Mouse (Mus musculus) embryonic facial prominence, embryonic 13.5 days (tissue): ENCODE results near the gene Ngf. TPM values are rescaled to one million over a fixed set of nuclear protein-coding genes. Genes with fewer than 3 reads are reported as not detected.

Experiments used
- ATAC-seq: fragments of 200-750 bp; cut with Nextera tagmentation; 2 replicates; pipeline ENCODE4 v1.8.0; 2017; ENCODE audit warnings: low read depth; ENCODE audit not compliant: insufficient number of reproducible peaks, insufficient read depth, low FRiP score, low TSS enrichment
- H3K27ac ChIP-seq: fragments of 300-500 bp; sonication (generic); 2 replicates; pipeline ENCODE4 v1.5.1; 2015; ENCODE audit warnings: moderate library complexity, mild to moderate bottlenecking, inconsistent platforms
- H3K27me3 ChIP-seq: fragments of 300-500 bp; sonication (generic); 2 replicates; pipeline ENCODE4 v1.6.1; 2015; ENCODE audit warnings: mild to moderate bottlenecking, inconsistent platforms
- H3K36me3 ChIP-seq: fragments of 300-500 bp; sonication (generic); 2 replicates; pipeline ENCODE4 v1.6.1; 2015; ENCODE audit warnings: mild to moderate bottlenecking, inconsistent platforms
- H3K4me1 ChIP-seq: fragments of 300-500 bp; sonication (generic); 2 replicates; pipeline ENCODE4 v1.6.1; 2015; ENCODE audit warnings: inconsistent platforms
- H3K4me2 ChIP-seq: fragments of 300-500 bp; sonication (generic); 2 replicates; pipeline ENCODE4 v1.6.1; 2015; ENCODE audit warnings: moderate library complexity, mild to moderate bottlenecking, inconsistent platforms
- H3K4me3 ChIP-seq: fragments of 300-500 bp; sonication (generic); 2 replicates; pipeline ENCODE4 v1.5.1; 2015; ENCODE audit warnings: mild to moderate bottlenecking, inconsistent platforms
- H3K9ac ChIP-seq: fragments of 300-500 bp; sonication (generic); 2 replicates; pipeline ENCODE4 v1.6.1; 2015; ENCODE audit warnings: mild to moderate bottlenecking, inconsistent platforms
- H3K9me3 ChIP-seq: fragments of 300-500 bp; sonication (generic); 2 replicates; pipeline ENCODE4 v1.6.1; 2016; ENCODE audit warnings: inconsistent platforms
- WGBS: fragments of 180-500 bp; shearing (Covaris S2); methylation state at CpG from one replicate; pipeline ENCODE4 v1.1.7; 2015; ENCODE audit warnings: mixed read lengths; 5-methylcytosine and 5-hydroxymethylcytosine counted together
- polyA plus RNA-seq: library from polyadenylated mRNA; unstranded; fragments of >200 nt; fragmentation: Nextera tagmentation; extraction: Ambion mirVana; gene quantifications from 2 replicates; pipeline ENCODE4 v1.2.1, GENCODE M21; 2015

The Ngf gene
- polyA plus RNA-seq = 10.9 and 12.4 TPM in 2 replicates

DNA sequence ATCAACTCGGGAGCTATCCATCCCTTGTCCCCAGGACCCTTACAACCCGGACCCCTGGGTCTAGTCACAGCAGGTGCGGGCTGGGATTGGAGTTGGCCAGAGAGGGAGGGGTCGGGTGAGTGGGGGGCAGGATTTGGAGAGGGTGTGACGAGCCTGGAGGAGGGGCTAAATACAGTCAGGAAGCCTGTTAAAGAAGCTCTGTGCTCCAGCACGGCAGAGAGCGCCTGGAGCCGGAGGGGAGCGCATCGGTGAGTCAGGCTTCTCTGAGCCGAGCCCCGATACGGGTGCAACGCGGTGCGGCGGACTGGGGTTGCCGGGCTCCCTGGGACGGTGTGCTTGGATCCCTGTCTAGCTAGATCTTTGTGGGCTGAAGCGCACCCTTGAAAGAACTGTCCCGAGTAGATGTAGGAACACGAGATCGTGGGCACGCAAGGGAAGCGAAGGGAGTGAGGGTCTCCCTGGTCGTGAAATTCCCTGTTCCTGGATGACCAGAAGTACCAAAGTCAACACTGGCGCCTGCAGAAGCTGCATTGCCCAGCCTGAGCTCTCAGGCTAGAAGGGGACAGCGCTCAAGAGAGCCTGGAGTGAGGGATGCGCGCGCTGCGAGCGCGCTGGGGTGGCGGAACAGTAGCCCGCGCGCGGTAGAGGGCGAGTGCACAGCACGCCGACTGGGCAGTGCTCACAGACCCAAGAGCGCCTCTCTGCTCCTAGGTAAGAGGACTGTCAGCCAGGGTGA is at the start of gene Ngf:
Ngf (plus strand) TSS at position 207 of the 736 bp plus-strand sequence.
- peak within 1 kb of the TSS; percentile 81 for H3K4me2 ChIP-seq
- peak within 1 kb of the TSS; percentile 60 for H3K4me3 ChIP-seq
- H3K27me3 ChIP-seq = peaks cover 43% of the 10 kb centered on the region
- ATAC-seq = peak; percentile 40; the same call in 1 of the 2 replicates
- no peaks in the 10 kb centered on the region for H3K9me3 ChIP-seq
- peak within 1 kb of the TSS; percentile 77 for H3K9ac ChIP-seq
- under 1% methylated on average over 43 of the region's 43 CpGs for WGBS
- peaks cover 43% of the 10 kb centered on the region for H3K4me1 ChIP-seq
- H3K27ac ChIP-seq = peak within 1 kb of the TSS; percentile 28; the same call in 1 of the 2 replicates
- no peaks in the 10 kb centered on the region for H3K36me3 ChIP-seq

DNA sequence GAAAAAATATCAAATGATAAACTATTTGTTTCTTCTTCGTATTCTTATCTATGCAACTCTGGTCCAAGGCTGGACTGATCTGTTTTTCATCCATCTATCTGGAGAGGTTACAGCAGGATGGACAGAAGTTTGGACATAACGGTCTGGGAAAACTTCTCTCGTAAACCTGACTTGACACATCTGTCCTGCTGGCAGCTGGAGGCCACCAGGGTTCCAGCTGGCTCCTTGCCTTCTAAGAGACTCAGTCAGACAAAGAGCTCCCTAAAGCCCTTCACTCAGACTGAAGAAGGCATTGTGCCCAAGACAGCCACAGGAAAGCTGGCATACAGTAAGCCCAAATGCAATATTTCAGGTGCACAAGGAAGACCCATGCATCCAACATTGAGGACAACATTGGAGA is 24.2 kb upstream of the Ngf start:
- Histone ChIP-seq H3K4me3 (no peak overlapping the region), H3K27ac (no peak overlapping the region), H3K36me3 (no peaks in the 10 kb centered on the region), H3K27me3 (no peaks in the 10 kb centered on the region), H3K4me1 (no peaks in the 10 kb centered on the region), H3K9me3 (no peaks in the 10 kb centered on the region), H3K4me2 (no peak overlapping the region), H3K9ac (no peak overlapping the region)
- ATAC-seq = no peak
- 88% methylated on average over 3 of the region's 3 CpGs for WGBS

DNA sequence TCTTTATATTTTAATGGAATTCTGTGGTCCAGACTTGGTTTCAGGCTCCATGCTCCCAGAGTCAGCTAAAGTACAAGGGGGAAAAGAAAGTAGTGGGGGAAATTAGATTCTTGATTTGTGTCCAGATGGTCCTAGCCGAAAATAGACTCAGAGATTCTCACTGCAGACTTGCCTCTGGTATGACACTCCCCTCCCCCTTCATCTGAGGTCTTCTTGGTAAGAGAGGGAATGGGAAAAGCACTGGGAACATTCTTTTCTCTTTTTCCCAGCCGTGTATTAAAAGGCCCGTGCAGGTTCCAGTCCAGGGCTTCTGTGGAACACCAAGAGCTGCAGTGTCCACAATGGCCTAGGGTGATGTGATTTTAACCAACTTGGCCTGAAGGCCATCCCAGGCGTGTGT is 23.0 kb upstream of the Ngf start:
- H3K27ac ChIP-seq = no peak overlapping the region
- WGBS = 67% methylated on average over 4 of the region's 4 CpGs

DNA sequence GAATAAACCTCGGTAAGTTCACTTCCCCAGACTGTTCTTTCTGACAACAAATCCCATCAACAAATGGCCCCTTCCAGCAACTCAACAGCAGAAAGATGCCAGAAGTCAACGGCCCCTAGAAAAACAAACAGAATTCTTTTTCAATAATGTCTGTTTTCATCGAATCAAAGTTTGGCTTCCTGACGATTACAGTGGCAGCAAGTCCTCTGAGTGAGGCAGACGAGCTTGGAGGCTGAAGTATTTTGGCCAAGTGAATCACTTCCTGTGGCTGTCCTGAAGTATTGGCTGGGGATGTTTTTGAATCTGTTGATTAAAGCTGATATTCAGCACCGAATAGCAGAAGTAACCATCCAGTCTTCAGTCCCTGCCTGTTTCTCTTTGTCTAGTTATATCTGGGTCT is 15.2 kb upstream of the Ngf start:
- ATAC-seq = no peak
- no peaks in the 10 kb centered on the region for H3K4me1 ChIP-seq
- H3K9me3 ChIP-seq = no peaks in the 10 kb centered on the region
- 66% methylated on average over 6 of the region's 6 CpGs for WGBS
- no peak overlapping the region for H3K9ac ChIP-seq
- H3K27me3 ChIP-seq = no peaks in the 10 kb centered on the region
- H3K27ac ChIP-seq = no peak overlapping the region
- H3K4me3 ChIP-seq = no peak overlapping the region
- no peak overlapping the region for H3K4me2 ChIP-seq
- H3K36me3 ChIP-seq = no peaks in the 10 kb centered on the region

More for the DNA sequence above, 23.0 kb upstream of the Ngf start:
- Histone ChIP-seq H3K9ac (no peak overlapping the region), H3K4me1 (no peaks in the 10 kb centered on the region), H3K4me2 (no peak overlapping the region), H3K36me3 (no peaks in the 10 kb centered on the region), H3K27me3 (no peaks in the 10 kb centered on the region), H3K9me3 (no peaks in the 10 kb centered on the region), H3K4me3 (no peak overlapping the region)
- ATAC-seq = no peak

DNA sequence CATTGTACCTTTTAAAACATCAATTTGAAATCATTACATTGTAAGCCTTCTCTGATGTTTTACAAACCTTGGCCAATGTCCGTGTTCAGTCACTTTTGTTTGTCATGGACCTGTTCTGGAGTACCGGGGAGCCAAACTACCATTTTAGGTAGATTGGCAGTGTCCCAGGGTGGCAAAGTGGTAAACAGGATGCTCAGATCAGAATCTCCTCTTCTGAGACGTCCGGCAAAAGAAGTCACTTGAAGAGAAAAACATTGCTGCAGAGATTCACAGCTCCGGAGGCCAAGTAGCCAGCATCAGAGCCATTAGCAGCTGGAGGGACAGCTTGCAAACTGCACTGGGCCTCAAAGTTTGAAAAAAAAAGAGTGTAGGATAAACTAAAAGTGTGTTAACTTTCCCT is 9.2 kb upstream of the Ngf start:
- Histone ChIP-seq H3K4me2 (no peak overlapping the region), H3K36me3 (no peaks in the 10 kb centered on the region), H3K4me3 (no peak overlapping the region), H3K9ac (no peak overlapping the region), H3K9me3 (no peaks in the 10 kb centered on the region), H3K27ac (no peak overlapping the region), H3K27me3 (no peaks in the 10 kb centered on the region), H3K4me1 (peaks cover 9% of the 10 kb centered on the region; the same call in 1 of the 2 replicates)
- WGBS = 80% methylated on average over 5 of the region's 5 CpGs
- ATAC-seq = no peak

DNA sequence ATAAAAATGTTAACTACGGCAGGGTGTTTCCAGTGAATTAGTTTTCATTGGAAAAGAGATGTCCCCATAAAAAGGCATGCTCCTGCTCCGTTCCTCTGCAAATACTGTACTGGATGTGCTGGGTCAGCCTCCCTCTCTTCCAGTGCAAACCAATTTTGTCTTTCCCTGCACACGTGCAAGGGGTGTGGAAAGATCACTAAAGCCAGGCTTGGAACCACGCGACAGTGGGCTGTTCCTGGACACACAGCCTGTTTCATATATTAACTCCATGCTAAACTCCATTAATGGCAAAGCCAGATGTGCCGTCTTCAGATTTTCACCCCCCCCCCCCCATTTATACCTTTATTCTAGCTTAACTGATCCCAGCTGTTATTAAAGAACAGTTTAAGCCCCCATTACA is 8.7 kb upstream of the Ngf start:
- no peak overlapping the region for H3K4me3 ChIP-seq
- H3K9me3 ChIP-seq = no peaks in the 10 kb centered on the region
- 40% methylated on average over 6 of the region's 6 CpGs for WGBS
- H3K27ac ChIP-seq = no peak overlapping the region
- H3K36me3 ChIP-seq = no peaks in the 10 kb centered on the region
- ATAC-seq = no peak
- H3K9ac ChIP-seq = no peak overlapping the region
- no peaks in the 10 kb centered on the region for H3K27me3 ChIP-seq
- no peak overlapping the region for H3K4me2 ChIP-seq
- H3K4me1 ChIP-seq = peaks cover 9% of the 10 kb centered on the region; the same call in 1 of the 2 replicates

DNA sequence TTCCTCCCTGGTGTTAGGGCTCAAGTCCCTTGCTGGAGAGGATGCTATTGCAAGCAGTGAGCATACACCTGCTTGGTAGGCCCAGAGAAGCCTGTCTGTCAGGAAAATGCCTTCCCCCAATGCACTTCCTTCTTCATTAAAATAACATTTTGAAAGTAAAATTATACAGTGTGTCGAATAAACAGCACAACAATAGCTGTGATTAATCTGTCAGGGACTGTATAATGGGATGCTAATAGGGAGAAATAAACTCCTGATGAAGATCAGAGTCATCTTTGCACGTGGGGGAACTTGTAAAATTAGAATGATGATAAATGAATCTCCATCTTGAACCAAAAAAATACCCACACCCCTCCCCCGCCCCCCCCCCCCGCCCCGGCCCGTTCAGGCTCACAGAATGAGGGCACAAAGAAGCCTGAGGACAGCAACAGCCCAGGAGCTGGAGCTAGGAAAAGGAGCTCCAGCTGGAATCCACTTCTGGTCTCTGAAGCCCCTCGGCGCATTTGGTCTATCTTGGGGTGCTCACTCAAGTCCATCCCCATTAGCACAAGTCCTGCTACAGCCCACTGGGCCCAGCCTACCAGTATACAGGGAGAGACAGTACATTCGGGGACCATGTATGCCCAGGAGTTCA is 6.9 kb upstream of the Ngf start:
- WGBS = 57% methylated on average over 9 of the region's 9 CpGs

DNA sequence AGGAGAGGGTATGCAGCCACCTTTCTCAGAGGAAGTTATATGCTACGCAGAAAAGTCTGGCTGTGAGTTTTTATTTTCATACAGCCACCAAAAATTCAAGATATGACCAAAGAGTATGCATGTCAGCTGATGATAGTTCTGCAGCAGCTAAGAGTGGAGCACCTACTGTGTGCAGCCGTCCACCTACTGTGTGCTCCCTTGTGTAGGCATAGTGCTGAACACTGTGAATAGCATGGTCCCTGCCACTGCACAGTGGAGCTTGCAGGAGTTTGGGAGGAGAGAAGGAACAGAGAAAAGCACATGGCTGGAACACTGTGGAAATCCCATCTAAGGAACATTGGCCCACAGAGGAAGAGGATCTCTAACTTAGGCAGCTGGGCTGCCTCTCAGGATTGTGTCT is 6.4 kb upstream of the Ngf start:
- H3K27me3 ChIP-seq = 0 out of 2 replicates have a peak, but pooled peaks cover 9% of the 10 kb centered on the region
- no peak overlapping the region for H3K4me3 ChIP-seq
- ATAC-seq = no peak
- 97% methylated on average over 2 of the region's 2 CpGs for WGBS
- H3K27ac ChIP-seq = no peak overlapping the region
- no peaks in the 10 kb centered on the region for H3K36me3 ChIP-seq
- H3K9me3 ChIP-seq = no peaks in the 10 kb centered on the region
- peaks cover 9% of the 10 kb centered on the region; the same call in 1 of the 2 replicates for H3K4me1 ChIP-seq
- no peak overlapping the region for H3K4me2 ChIP-seq
- H3K9ac ChIP-seq = no peak overlapping the region

More for the DNA sequence above, 6.9 kb upstream of the Ngf start:
- ATAC-seq = no peak
- no peak overlapping the region for H3K4me3 ChIP-seq
- H3K9ac ChIP-seq = no peak overlapping the region
- no peaks in the 10 kb centered on the region for H3K36me3 ChIP-seq
- peaks cover 9% of the 10 kb centered on the region; the same call in 1 of the 2 replicates for H3K4me1 ChIP-seq
- 0 out of 2 replicates have a peak, but pooled peaks cover 7% of the 10 kb centered on the region for H3K27me3 ChIP-seq
- H3K9me3 ChIP-seq = no peaks in the 10 kb centered on the region
- H3K27ac ChIP-seq = no peak overlapping the region
- no peak overlapping the region for H3K4me2 ChIP-seq

DNA sequence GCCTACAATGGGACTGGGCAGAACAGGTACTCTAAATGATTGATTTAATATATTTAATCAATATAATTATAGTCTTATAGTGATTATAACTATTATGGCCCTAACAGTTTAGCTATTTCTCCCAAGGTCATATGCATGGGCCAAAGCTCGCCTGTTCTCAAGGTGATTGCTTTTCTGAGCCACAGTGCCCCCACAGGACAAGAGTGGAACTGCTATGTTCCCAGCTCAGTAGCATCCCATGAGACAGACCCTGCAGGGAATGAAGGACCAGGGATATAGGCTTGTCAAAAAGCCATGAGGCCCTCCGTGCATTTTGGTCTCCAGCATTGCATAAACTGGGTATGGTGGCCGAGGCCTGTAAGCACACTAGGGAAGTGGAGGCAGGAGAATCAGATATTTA is 3.1 kb upstream of the Ngf start:
- Histone ChIP-seq H3K4me1 (peaks cover 27% of the 10 kb centered on the region), H3K36me3 (no peaks in the 10 kb centered on the region), H3K27me3 (peaks cover 40% of the 10 kb centered on the region), H3K27ac (no peak overlapping the region), H3K9me3 (no peaks in the 10 kb centered on the region), H3K9ac (no peak overlapping the region), H3K4me2 (no peak overlapping the region), H3K4me3 (no peak overlapping the region)
- ATAC-seq = no peak
- WGBS = 19% methylated on average over 3 of the region's 3 CpGs

DNA sequence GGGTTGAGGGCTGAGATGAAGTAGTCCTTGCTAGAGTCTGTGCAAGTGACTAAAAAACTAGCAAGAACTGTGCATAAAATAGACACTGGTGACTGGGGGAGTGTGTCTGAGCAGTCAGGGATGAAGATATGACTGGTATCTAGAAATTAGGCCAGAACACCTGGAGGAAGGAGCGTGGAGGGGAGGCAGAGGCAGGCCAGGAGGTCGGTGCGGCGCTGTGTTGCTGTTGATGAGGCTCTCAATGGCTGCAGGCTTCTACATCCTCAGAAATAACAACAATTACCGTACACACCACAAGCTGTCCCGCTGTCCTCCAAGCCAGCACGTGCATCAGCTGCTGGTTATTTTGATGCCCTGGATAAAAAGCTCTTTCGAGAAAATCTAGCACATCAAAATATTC is 2.6 kb upstream of the Ngf start:
- H3K36me3 ChIP-seq = no peaks in the 10 kb centered on the region
- H3K27me3 ChIP-seq = peaks cover 43% of the 10 kb centered on the region
- 69% methylated on average over 8 of the region's 8 CpGs for WGBS
- ATAC-seq = no peak
- no peak overlapping the region for H3K4me3 ChIP-seq
- H3K9me3 ChIP-seq = no peaks in the 10 kb centered on the region
- no peak overlapping the region for H3K9ac ChIP-seq
- no peak overlapping the region for H3K4me2 ChIP-seq
- H3K27ac ChIP-seq = no peak overlapping the region
- peaks cover 31% of the 10 kb centered on the region for H3K4me1 ChIP-seq

DNA sequence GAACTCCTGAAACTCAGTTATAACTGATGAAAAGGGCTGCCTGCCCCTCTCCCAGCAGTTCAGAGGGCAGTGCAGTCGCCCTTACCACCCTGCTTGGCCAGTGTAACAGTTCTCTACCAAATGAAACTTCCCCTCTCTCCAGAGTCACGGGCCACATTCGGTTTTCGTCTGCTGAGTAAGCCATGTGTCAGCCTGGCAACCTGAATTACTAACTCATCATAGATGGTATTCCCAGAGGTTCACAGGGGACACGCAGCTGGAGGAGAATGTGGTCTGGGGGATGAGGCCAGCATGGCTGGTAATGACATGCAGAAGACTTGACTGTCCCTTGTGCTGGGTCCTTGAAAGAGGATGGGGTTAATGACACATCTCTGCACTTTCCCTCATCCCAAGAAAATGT is 1.5 kb downstream of the Ngf start:
- H3K9ac ChIP-seq = peak overlapping the region; percentile 77; the same call in 1 of the 2 replicates
- ATAC-seq = no peak
- H3K4me2 ChIP-seq = peak overlapping the region; percentile 81
- WGBS = 54% methylated on average over 5 of the region's 5 CpGs
- no peak overlapping the region for H3K27ac ChIP-seq
- H3K9me3 ChIP-seq = no peaks in the 10 kb centered on the region
- peaks cover 43% of the 10 kb centered on the region for H3K27me3 ChIP-seq
- H3K4me3 ChIP-seq = peak overlapping the region; percentile 60
- no peaks in the 10 kb centered on the region for H3K36me3 ChIP-seq
- peaks cover 43% of the 10 kb centered on the region for H3K4me1 ChIP-seq

DNA sequence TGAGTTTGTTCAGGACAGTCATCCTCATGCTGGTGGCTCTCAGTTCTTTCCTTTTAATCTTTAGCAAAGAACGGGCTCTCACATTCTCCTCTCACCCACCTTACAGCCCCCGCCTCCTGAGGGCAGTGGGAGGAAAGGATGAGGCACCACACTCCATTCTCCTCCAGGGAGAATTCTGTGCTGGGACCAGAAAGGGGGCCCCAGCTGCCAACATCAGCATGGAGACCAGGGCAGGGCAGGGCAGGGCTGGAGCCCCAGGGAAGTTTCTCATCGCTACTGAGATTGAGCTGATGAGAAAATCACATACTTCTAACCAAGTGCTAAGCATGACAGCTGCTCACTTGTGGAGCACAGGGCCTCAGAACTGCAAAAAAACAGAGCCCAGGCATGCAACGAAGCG is 2.1 kb downstream of the Ngf start:
- peaks cover 43% of the 10 kb centered on the region for H3K4me1 ChIP-seq
- no peaks in the 10 kb centered on the region for H3K9me3 ChIP-seq
- no peak overlapping the region for H3K27ac ChIP-seq
- peak overlapping the region; percentile 60 for H3K4me3 ChIP-seq
- 39% methylated on average over 5 of the region's 5 CpGs for whole genome bisulfite sequencing
- H3K4me2 ChIP-seq = peak overlapping the region; percentile 81
- H3K9ac ChIP-seq = no peak overlapping the region; the same call in 1 of the 2 replicates
- ATAC-seq = no peak
- H3K27me3 ChIP-seq = peaks cover 43% of the 10 kb centered on the region
- H3K36me3 ChIP-seq = no peaks in the 10 kb centered on the region
